Mouse (Mus musculus): Measurements from ENCODE around the gene Med15. TPM values are rescaled to one million over a fixed set of nuclear protein-coding genes. Genes with fewer than 3 reads are reported as not detected.
A peak's percentile ranks its signal among the peaks of the same experiment; 100 is the strongest.

Gene Med15
- polyA plus RNA-seq, 1 experiment from 2014 or later = 32.8 TPM

- no peak overlapping the region for H3K4me3 ChIP-seq (ENCODE audit: low read depth, low read length)
- no peak overlapping the region for H3K4me2 ChIP-seq (ENCODE audit: low read depth, low read length)
- no peaks in the 10 kb centered on the region for H3K4me1 ChIP-seq (ENCODE audit: control insufficient read depth, insufficient read depth, low read length)
- ATAC-seq (replicated peaks; ENCODE audit: insufficient number of reproducible peaks, low FRiP score, low TSS enrichment, low read depth) (no peak), DNase-seq (ENCODE audit: low spot score) (no peak)
- H3K36me3 ChIP-seq (replicated peaks; ENCODE audit: control insufficient read depth, insufficient read depth, low read depth, low read length) = no peaks in the 10 kb centered on the region
- H3K9me3 ChIP-seq (replicated peaks; ENCODE audit: control insufficient read depth, low read length) = no peaks in the 10 kb centered on the region
- 37% methylated on average over 3 of the region's 3 CpGs for WGBS
- no peak overlapping the region for H3K9ac ChIP-seq (replicated peaks; ENCODE audit: low read length)
- H3K27me3 ChIP-seq (ENCODE audit: control insufficient read depth, insufficient read depth, low read length) = no peaks in the 10 kb centered on the region
- H3K27ac ChIP-seq (replicated peaks; ENCODE audit: low read depth, low read length) = no peak overlapping the region
Observed at GRCm38 (mm10) chr16:17732021-17732420, 670 bp downstream of the Med15 start.

GRCm38 (mm10) chr16:17729974-17730373, 2.7 kb downstream of the Med15 start:
- Histone ChIP-seq H3K4me1 (ENCODE audit: control insufficient read depth, insufficient read depth, low read length) (no peaks in the 10 kb centered on the region), H3K27me3 (ENCODE audit: control insufficient read depth, insufficient read depth, low read length) (no peaks in the 10 kb centered on the region), H3K36me3 (replicated peaks; ENCODE audit: control insufficient read depth, insufficient read depth, low read depth, low read length) (no peaks in the 10 kb centered on the region), H3K9me3 (replicated peaks; ENCODE audit: control insufficient read depth, low read length) (no peaks in the 10 kb centered on the region), H3K4me3 (ENCODE audit: low read depth, low read length) (no peak overlapping the region), H3K4me2 (ENCODE audit: low read depth, low read length) (no peak overlapping the region), H3K9ac (replicated peaks; ENCODE audit: low read length) (no peak overlapping the region), H3K27ac (replicated peaks; ENCODE audit: low read depth, low read length) (no peak overlapping the region)
- ATAC-seq (replicated peaks; ENCODE audit: insufficient number of reproducible peaks, low FRiP score, low TSS enrichment, low read depth) (no peak), DNase-seq (ENCODE audit: low spot score) (no peak)

GRCm38 (mm10) chr16:17727179-17727861, 5.4 kb downstream of the Med15 start:
- Histone ChIP-seq H3K9ac (replicated peaks; ENCODE audit: low read length) (no peak overlapping the region), H3K27me3 (ENCODE audit: control insufficient read depth, insufficient read depth, low read length) (no peaks in the 10 kb centered on the region), H3K4me1 (ENCODE audit: control insufficient read depth, insufficient read depth, low read length) (no peaks in the 10 kb centered on the region), H3K36me3 (replicated peaks; ENCODE audit: control insufficient read depth, insufficient read depth, low read depth, low read length) (no peaks in the 10 kb centered on the region), H3K9me3 (replicated peaks; ENCODE audit: control insufficient read depth, low read length) (no peaks in the 10 kb centered on the region), H3K4me3 (ENCODE audit: low read depth, low read length) (no peak overlapping the region), H3K4me2 (ENCODE audit: low read depth, low read length) (no peak overlapping the region), H3K27ac (replicated peaks; ENCODE audit: low read depth, low read length) (no peak overlapping the region)
- WGBS = 15% methylated on average over 5 of the region's 5 CpGs
- DNase-seq (ENCODE audit: low spot score) (peak; percentile 61), ATAC-seq (replicated peaks; ENCODE audit: insufficient number of reproducible peaks, low FRiP score, low TSS enrichment, low read depth) (no peak)

GRCm38 (mm10) chr16:17724448-17724847, 8.2 kb downstream of the Med15 start:
- WGBS = 91% methylated on average over 3 of the region's 3 CpGs
- Histone ChIP-seq H3K36me3 (replicated peaks; ENCODE audit: control insufficient read depth, insufficient read depth, low read depth, low read length) (no peaks in the 10 kb centered on the region), H3K27ac (replicated peaks; ENCODE audit: low read depth, low read length) (no peak overlapping the region), H3K4me2 (ENCODE audit: low read depth, low read length) (no peak overlapping the region), H3K9me3 (replicated peaks; ENCODE audit: control insufficient read depth, low read length) (no peaks in the 10 kb centered on the region), H3K4me1 (ENCODE audit: control insufficient read depth, insufficient read depth, low read length) (no peaks in the 10 kb centered on the region), H3K27me3 (ENCODE audit: control insufficient read depth, insufficient read depth, low read length) (no peaks in the 10 kb centered on the region), H3K4me3 (ENCODE audit: low read depth, low read length) (no peak overlapping the region), H3K9ac (replicated peaks; ENCODE audit: low read length) (no peak overlapping the region)
- no peak for DNase-seq (ENCODE audit: low spot score)
- ATAC-seq (replicated peaks; ENCODE audit: insufficient number of reproducible peaks, low FRiP score, low TSS enrichment, low read depth) = 0 out of 2 replicates have a peak, but pooled peaks have one; percentile 30

GRCm38 (mm10) chr16:17723325-17723626, 9.4 kb downstream of the Med15 start:
- Histone ChIP-seq H3K27ac (replicated peaks; ENCODE audit: low read depth, low read length) (no peak overlapping the region), H3K36me3 (replicated peaks; ENCODE audit: control insufficient read depth, insufficient read depth, low read depth, low read length) (no peaks in the 10 kb centered on the region), H3K9me3 (replicated peaks; ENCODE audit: control insufficient read depth, low read length) (no peaks in the 10 kb centered on the region), H3K4me1 (ENCODE audit: control insufficient read depth, insufficient read depth, low read length) (no peaks in the 10 kb centered on the region), H3K27me3 (ENCODE audit: control insufficient read depth, insufficient read depth, low read length) (no peaks in the 10 kb centered on the region), H3K9ac (replicated peaks; ENCODE audit: low read length) (no peak overlapping the region), H3K4me3 (ENCODE audit: low read depth, low read length) (no peak overlapping the region), H3K4me2 (ENCODE audit: low read depth, low read length) (no peak overlapping the region)
- no peak for DNase-seq (ENCODE audit: low spot score)
- WGBS = 74% methylated on average over 1 of the region's 1 CpGs
- no peak for ATAC-seq (replicated peaks; ENCODE audit: insufficient number of reproducible peaks, low FRiP score, low TSS enrichment, low read depth)

- H3K9ac ChIP-seq (replicated peaks; ENCODE audit: low read length) = peak overlapping the region; percentile 93
- 2% methylated on average over 43 of the region's 44 CpGs for WGBS
- peak overlapping the region; percentile 60 for H3K4me2 ChIP-seq (ENCODE audit: low read depth, low read length)
- peak overlapping the region; percentile 52; the same call in 1 of the 2 replicates for H3K27ac ChIP-seq (replicated peaks; ENCODE audit: low read depth, low read length)
- no peaks in the 10 kb centered on the region for H3K36me3 ChIP-seq (replicated peaks; ENCODE audit: control insufficient read depth, insufficient read depth, low read depth, low read length)
- no peaks in the 10 kb centered on the region for H3K27me3 ChIP-seq (ENCODE audit: control insufficient read depth, insufficient read depth, low read length)
- no peaks in the 10 kb centered on the region for H3K4me1 ChIP-seq (ENCODE audit: control insufficient read depth, insufficient read depth, low read length)
- no peaks in the 10 kb centered on the region for H3K9me3 ChIP-seq (replicated peaks; ENCODE audit: control insufficient read depth, low read length)
- H3K4me3 ChIP-seq (ENCODE audit: low read depth, low read length) = peak overlapping the region; percentile 86
- peak; percentile 91 for ATAC-seq (replicated peaks; ENCODE audit: insufficient number of reproducible peaks, low FRiP score, low TSS enrichment, low read depth)
- DNase-seq (ENCODE audit: low spot score) = peak; percentile 91
Observed at GRCm38 (mm10) chr16:17722461-17723324, 10.0 kb downstream of the Med15 start.

DNA sequence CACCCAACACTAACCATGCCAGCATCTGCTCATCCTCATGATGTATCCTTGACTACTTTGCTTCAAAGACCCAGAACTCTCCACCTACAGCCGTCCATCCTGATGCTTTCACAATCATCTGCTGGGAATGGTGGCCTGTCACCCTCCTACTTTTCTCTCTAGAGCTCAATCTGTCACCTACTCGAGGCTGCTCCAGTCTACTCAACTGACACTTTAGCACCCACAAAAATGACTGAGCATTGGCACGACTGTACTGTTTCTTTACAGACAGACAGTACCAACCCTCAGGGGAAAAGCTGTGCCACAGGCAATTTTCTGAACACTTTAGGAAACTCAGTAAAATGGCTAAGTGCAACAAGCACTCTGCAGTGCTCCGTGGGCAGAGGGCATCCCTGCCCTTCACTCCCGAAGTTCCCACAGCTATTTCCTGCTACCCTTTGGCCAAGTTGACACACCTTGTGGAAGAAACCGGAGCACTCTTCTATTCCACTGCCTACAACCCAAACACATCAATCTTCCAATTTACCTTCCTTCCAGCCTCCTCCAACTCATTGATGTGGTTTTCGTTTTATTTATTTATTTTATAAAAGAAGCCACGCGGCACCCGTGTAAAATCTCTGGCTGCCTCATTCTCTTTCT, 10.8 kb downstream of the Med15 start:
- 10% methylated on average over 10 of the region's 10 CpGs for WGBS
- Histone ChIP-seq H3K36me3 (replicated peaks; ENCODE audit: control insufficient read depth, insufficient read depth, low read depth, low read length) (no peaks in the 10 kb centered on the region), H3K4me1 (ENCODE audit: control insufficient read depth, insufficient read depth, low read length) (no peaks in the 10 kb centered on the region), H3K4me3 (ENCODE audit: low read depth, low read length) (peak overlapping the region; percentile 86), H3K4me2 (ENCODE audit: low read depth, low read length) (peak overlapping the region; percentile 60), H3K9me3 (replicated peaks; ENCODE audit: control insufficient read depth, low read length) (no peaks in the 10 kb centered on the region), H3K27me3 (ENCODE audit: control insufficient read depth, insufficient read depth, low read length) (no peaks in the 10 kb centered on the region), H3K9ac (replicated peaks; ENCODE audit: low read length) (peak overlapping the region; percentile 93), H3K27ac (replicated peaks; ENCODE audit: low read depth, low read length) (0 out of 2 replicates have a peak overlapping the region, but pooled peaks have one; percentile 52)
- no peak for DNase-seq (ENCODE audit: low spot score)
- no peak for ATAC-seq (replicated peaks; ENCODE audit: insufficient number of reproducible peaks, low FRiP score, low TSS enrichment, low read depth)
